Mouse (Mus musculus) hindbrain, embryonic 16.5 days (tissue): ENCODE results near the gene Usp50. TPM values are rescaled to one million over a fixed set of nuclear protein-coding genes. Genes with fewer than 3 reads are reported as not detected.

Source experiments
- ATAC-seq: fragments of 200-750 bp; cut with Nextera tagmentation; 2 replicates; pipeline ENCODE4 v1.8.0; 2017; ENCODE audit warnings: moderate TSS enrichment, moderate library complexity
- H3K27ac ChIP-seq: fragments of 300-500 bp; sonication (generic); 2 replicates; pipeline ENCODE4 v1.5.1; 2014; ENCODE audit warnings: low read depth, mild to moderate bottlenecking, control low read depth, low read length, moderate library complexity
- H3K27me3 ChIP-seq: fragments of 300-500 bp; sonication (generic); replicated peaks from 2 replicates; pipeline ENCODE4 v1.6.1; 2014; ENCODE audit warnings: low read length; ENCODE audit not compliant: control insufficient read depth, insufficient read depth
- H3K36me3 ChIP-seq: fragments of 300-500 bp; sonication (generic); 2 replicates; pipeline ENCODE4 v1.6.1; 2014; ENCODE audit warnings: mild to moderate bottlenecking, low read length, moderate library complexity, mixed read lengths; ENCODE audit not compliant: control insufficient read depth, insufficient read depth
- H3K4me1 ChIP-seq: fragments of 300-500 bp; sonication (generic); 2 replicates; pipeline ENCODE4 v1.6.1; 2014; ENCODE audit warnings: low read depth, low read length; ENCODE audit not compliant: control insufficient read depth, insufficient read depth
- H3K4me2 ChIP-seq: fragments of 300-500 bp; sonication (generic); 2 replicates; pipeline ENCODE4 v1.6.1; 2014; ENCODE audit warnings: mild to moderate bottlenecking, low read length, control low read depth, moderate library complexity
- H3K4me3 ChIP-seq: fragments of 300-500 bp; sonication (generic); 2 replicates; pipeline ENCODE4 v1.5.1; 2014; ENCODE audit warnings: mild to moderate bottlenecking, low read length, control low read depth, moderate library complexity
- H3K9ac ChIP-seq: fragments of 300-500 bp; sonication (generic); 2 replicates; pipeline ENCODE4 v1.6.1; 2014; ENCODE audit warnings: low read depth, mild to moderate bottlenecking, control low read depth, low read length, moderate library complexity
- H3K9me3 ChIP-seq: fragments of 300-500 bp; sonication (generic); 2 replicates; pipeline ENCODE4 v1.6.1; 2014; ENCODE audit warnings: mild to moderate bottlenecking, low read length, moderate library complexity; ENCODE audit not compliant: control insufficient read depth
- WGBS: fragments of 180-500 bp; shearing (Covaris S2); extraction: QIAGEN DNeasy Blood & Tissue Kit; methylation state at CpG from one replicate; pipeline ENCODE4 v1.1.7; 2014; 5-methylcytosine and 5-hydroxymethylcytosine counted together
- polyA plus RNA-seq: library from polyadenylated mRNA; unstranded; fragments of >200 nt; fragmentation: Nextera tagmentation; extraction: Ambion mirVana; gene quantifications from 2 replicates; pipeline ENCODE4 v1.2.1, GENCODE M21; 2015

The Usp50 gene
- polyA plus RNA-seq = 1.8 and 2.1 TPM in 2 replicates

DNA sequence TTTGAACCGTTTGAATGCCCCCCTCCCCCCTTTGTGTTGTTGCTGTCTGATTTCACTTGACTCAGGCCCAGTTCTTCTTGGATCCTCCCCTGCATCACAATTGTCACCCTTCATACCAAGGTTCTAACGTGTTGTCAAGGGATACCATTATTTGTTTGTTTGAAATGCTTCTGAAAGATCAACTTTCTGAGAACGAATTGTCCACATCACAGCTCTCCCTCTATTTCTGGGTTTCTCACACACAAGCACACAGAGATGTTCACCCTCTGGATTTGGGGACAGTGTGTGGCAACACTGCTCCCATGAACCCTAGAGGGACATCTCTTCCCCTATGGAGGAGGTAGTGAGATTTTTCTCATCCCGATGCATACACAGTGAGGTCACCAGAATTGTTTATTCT, at the start of gene Usp50:
Gene Usp50 (minus strand): TSS at position 101 of the 400 bp plus-strand sequence.
- Histone ChIP-seq H3K4me3 (no peak within 1 kb of the TSS), H3K27me3 (no peaks in the 10 kb centered on the region), H3K9me3 (no peaks in the 10 kb centered on the region), H3K9ac (no peak within 1 kb of the TSS), H3K36me3 (no peaks in the 10 kb centered on the region), H3K27ac (no peak within 1 kb of the TSS), H3K4me2 (no peak within 1 kb of the TSS), H3K4me1 (no peaks in the 10 kb centered on the region)
- WGBS = 51% methylated on average over 4 of the region's 4 CpGs
- ATAC-seq = no peak

DNA sequence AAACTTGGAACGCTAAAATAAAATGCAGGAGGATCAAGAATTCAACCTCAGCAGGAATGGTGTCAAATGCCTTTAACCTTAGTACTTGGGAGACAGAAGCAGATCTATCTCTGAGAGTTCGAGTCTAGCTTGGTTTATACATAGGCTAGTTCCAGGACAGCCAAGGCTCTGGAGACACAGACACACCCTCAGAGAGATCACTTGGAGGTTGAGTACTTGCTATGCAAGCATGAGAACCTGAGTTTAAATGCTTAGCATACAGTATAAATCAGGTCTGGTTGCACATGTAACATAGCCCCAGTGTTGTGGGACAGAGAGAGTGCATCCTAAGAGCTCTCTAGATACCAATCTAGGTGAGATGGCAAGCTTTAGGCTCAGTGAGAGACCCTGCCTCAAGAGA, 34.1 kb upstream of the Usp50 start:
- Histone ChIP-seq H3K9ac (no peak overlapping the region), H3K4me1 (no peaks in the 10 kb centered on the region), H3K4me3 (no peak overlapping the region), H3K27ac (no peak overlapping the region), H3K36me3 (peaks cover 13% of the 10 kb centered on the region), H3K9me3 (no peaks in the 10 kb centered on the region), H3K4me2 (no peak overlapping the region), H3K27me3 (no peaks in the 10 kb centered on the region)
- whole genome bisulfite sequencing = 84% methylated on average over 2 of the region's 2 CpGs
- ATAC-seq = no peak

DNA sequence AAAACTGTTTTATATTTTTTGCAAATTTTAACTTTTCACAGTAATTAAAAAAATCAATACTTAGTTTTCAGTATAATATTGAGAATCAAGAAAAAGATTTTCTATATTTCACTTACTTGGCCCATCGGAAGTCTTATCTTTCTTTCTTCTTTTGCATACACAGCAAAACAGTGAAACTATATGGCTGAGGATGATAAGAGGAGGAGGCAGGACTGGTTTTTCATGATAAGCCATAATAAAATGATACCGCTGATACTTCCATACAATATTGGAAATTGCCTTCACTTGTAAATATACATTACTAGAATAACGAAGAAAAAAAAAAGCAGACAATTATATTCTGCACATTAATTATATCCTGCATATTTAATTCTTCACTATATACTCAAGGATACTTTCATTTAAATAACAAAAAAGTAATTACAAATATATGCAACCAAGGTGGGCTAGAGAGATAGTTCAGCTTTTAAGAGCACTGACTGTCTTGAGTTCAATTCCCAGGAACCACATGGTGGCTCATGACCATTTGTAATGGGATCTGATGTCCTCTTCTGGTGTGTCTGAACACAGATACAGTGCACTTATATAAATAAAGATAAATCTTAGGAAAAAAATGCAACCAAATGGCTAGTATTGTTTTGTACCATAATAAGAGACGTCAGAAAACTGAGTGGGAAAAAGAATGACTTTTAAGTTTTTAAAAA, 33.5 kb upstream of the Usp50 start:
- no peak for ATAC-seq
- 92% methylated on average over 4 of the region's 4 CpGs for WGBS
- H3K4me2 ChIP-seq = no peak overlapping the region
- H3K9ac ChIP-seq = no peak overlapping the region
- H3K4me1 ChIP-seq = no peaks in the 10 kb centered on the region
- H3K9me3 ChIP-seq = no peaks in the 10 kb centered on the region
- H3K36me3 ChIP-seq = peaks cover 16% of the 10 kb centered on the region
- H3K27me3 ChIP-seq = no peaks in the 10 kb centered on the region
- no peak overlapping the region for H3K4me3 ChIP-seq
- H3K27ac ChIP-seq = no peak overlapping the region

DNA sequence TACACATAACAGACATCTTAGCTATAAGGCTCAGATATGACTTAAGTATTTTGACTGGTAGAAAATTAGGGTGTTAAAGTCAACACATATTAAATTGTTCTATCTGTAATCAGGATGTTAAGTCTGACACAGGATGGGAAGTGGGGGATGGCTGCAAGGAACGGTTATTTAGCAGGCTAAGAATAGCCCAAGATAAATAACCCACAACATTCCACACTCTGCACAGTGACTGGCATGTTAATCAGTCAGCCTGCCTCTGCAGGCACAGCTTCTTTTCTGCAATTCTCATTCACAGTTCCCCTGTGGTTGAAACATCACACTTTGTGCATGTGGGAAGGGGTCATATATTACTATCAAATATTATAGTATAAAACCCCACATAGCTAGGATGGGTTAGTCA, 32.6 kb upstream of the Usp50 start:
- Histone ChIP-seq H3K27me3 (no peaks in the 10 kb centered on the region), H3K36me3 (peaks cover 21% of the 10 kb centered on the region), H3K4me2 (no peak overlapping the region), H3K27ac (no peak overlapping the region), H3K9ac (no peak overlapping the region), H3K4me3 (no peak overlapping the region), H3K9me3 (no peaks in the 10 kb centered on the region), H3K4me1 (no peaks in the 10 kb centered on the region)
- WGBS = 23% methylated on average over 1 of the region's 1 CpGs
- ATAC-seq = no peak

DNA sequence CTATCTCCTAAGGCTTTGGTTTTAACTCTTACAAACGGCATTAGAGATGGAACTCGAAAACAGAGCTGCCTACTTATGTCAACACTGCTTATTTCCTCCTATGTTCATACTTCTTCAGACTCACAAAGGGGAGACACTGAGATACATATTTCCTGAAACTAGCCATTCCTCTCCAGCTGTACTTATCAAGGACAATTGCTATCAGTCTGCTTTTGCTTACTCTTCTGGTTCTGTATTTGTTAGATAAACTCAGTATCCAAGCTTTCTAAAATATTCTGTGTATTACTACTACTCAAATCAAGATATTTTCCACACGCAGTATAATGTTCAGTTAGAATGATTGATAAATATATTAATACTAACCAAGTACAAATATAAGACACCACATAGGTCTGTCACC, 18.7 kb upstream of the Usp50 start:
- Histone ChIP-seq H3K4me2 (no peak overlapping the region), H3K9ac (no peak overlapping the region), H3K27ac (no peak overlapping the region), H3K36me3 (peaks cover 23% of the 10 kb centered on the region), H3K27me3 (no peaks in the 10 kb centered on the region), H3K4me3 (no peak overlapping the region), H3K4me1 (no peaks in the 10 kb centered on the region), H3K9me3 (no peaks in the 10 kb centered on the region)
- WGBS = 95% methylated on average over 3 of the region's 3 CpGs
- ATAC-seq = no peak

DNA sequence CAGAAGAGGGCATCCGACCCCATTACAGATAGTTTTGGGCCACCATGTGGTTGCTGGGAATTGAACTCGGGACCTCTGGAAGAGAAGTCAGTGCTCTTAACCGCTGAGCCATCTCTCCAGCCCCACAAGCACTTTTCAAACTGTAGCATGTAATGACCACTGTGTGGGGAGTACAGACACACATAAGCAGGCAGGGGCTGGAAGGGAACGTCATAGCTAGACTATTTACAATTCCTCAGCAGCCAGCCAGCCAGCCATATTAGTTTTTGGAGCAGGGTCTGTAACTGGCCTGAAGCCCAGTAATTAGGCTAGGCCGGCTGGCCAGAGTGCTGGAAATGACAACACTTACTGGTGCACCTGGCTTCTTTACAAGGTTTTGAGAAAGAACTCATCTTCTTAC, 15.2 kb upstream of the Usp50 start:
- no peak overlapping the region for H3K9ac ChIP-seq
- H3K4me3 ChIP-seq = no peak overlapping the region
- H3K4me2 ChIP-seq = no peak overlapping the region
- ATAC-seq = no peak
- peaks cover 32% of the 10 kb centered on the region for H3K36me3 ChIP-seq
- no peak overlapping the region for H3K27ac ChIP-seq
- H3K4me1 ChIP-seq = no peaks in the 10 kb centered on the region
- 80% methylated on average over 5 of the region's 5 CpGs for WGBS
- no peaks in the 10 kb centered on the region for H3K27me3 ChIP-seq
- H3K9me3 ChIP-seq = no peaks in the 10 kb centered on the region

DNA sequence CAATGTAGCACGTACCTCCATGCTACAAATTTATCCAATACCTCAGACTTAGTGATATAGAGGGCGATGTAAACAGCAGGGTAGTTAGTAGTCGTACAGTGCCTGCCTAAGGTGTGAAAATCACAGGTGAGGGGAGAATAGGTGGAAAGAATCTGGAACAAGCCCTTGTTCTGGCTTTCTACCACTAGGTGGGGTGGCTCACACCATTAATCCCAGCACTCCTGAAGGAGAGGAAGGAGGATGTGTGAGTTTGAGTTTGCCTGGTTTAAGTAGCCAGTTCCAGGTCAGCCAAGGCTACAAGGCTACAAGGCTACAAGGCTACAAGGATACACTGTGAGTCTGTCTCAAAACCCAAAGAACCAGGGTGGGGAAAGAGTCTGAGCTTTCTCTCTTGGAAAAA, 12.4 kb upstream of the Usp50 start:
- Histone ChIP-seq H3K27ac (no peak overlapping the region), H3K9ac (no peak overlapping the region), H3K36me3 (peaks cover 35% of the 10 kb centered on the region), H3K27me3 (no peaks in the 10 kb centered on the region), H3K4me2 (no peak overlapping the region), H3K4me3 (no peak overlapping the region), H3K9me3 (no peaks in the 10 kb centered on the region), H3K4me1 (no peaks in the 10 kb centered on the region)
- WGBS = 92% methylated on average over 3 of the region's 3 CpGs
- no peak for ATAC-seq

DNA sequence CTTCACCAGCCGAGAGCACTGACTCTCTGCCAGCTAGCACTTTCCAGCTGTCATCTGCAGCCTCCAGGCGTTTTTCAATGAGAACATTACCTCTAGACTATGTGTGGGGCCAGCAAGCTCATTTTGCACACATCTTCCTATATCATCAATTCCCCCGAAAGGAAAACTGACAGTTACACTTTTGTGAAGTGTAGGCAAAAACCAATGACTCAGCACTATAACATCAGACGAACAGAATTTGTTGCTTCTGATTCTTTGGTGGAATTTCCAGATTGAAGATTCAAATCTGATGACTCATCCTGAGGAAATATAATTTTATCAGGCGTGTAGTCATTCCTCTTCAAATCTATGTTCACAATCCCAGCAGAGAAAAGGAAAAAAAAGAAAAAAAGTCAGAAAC, 9.3 kb upstream of the Usp50 start:
- no peak overlapping the region for H3K9ac ChIP-seq
- no peaks in the 10 kb centered on the region for H3K27me3 ChIP-seq
- WGBS = 75% methylated on average over 5 of the region's 5 CpGs
- no peak overlapping the region for H3K4me3 ChIP-seq
- no peaks in the 10 kb centered on the region for H3K9me3 ChIP-seq
- no peak overlapping the region for H3K4me2 ChIP-seq
- ATAC-seq = no peak
- peaks cover 28% of the 10 kb centered on the region for H3K36me3 ChIP-seq
- H3K27ac ChIP-seq = no peak overlapping the region
- H3K4me1 ChIP-seq = no peaks in the 10 kb centered on the region

DNA sequence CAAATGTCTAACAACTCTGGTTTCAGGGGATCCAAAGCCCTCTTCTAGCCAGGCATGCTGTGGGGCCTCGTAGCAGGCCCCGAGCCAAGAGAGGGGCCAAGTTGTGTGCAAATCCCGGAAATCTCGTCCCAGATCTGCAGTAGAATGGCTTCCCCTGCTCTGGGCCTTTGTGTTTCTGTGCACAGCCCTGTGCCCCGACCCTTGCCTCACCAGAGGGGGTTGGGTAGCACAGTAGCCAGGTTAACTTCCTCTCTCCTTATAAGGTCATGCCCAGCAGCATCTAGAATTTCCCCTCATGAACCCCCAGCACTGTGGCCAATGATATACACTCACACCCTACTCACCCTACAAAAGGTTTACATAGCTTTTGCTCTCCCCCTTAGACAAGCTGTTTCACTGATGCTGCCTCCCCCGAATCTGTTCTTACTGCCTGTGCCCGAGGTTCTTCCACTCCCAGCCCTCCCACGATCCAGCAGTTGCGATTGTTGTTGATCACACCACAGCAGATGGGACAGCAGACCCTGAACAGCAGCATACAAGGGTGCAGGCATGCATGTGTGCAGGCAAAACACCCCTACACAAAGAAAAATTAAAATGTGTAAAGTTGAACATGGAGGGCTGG, 4.6 kb upstream of the Usp50 start:
- H3K9ac ChIP-seq = no peak overlapping the region
- no peaks in the 10 kb centered on the region for H3K9me3 ChIP-seq
- no peaks in the 10 kb centered on the region for H3K4me1 ChIP-seq
- no peak overlapping the region for H3K4me3 ChIP-seq
- ATAC-seq = no peak
- no peak overlapping the region for H3K27ac ChIP-seq
- H3K27me3 ChIP-seq = no peaks in the 10 kb centered on the region
- WGBS = 59% methylated on average over 9 of the region's 9 CpGs
- H3K36me3 ChIP-seq = peaks cover 7% of the 10 kb centered on the region
- H3K4me2 ChIP-seq = no peak overlapping the region
